Mouse (Mus musculus): ENCODE results near the gene Spz1.
A peak's percentile ranks its signal among the peaks of the same experiment; 100 is the strongest.
"Not testable (repeated sequence)": the region's sequence is repeated elsewhere in the genome, so short reads cannot be mapped to it uniquely, and the experiment has no call there.

Gene Spz1

GRCm38 (mm10) chr13:92576072-92576471 lies at the start of gene Spz1:
Spz1 (minus strand) TSS chr13:92576172.
- no peak for DNase-seq (ENCODE audit: low spot score in 2 of 2)

DNA sequence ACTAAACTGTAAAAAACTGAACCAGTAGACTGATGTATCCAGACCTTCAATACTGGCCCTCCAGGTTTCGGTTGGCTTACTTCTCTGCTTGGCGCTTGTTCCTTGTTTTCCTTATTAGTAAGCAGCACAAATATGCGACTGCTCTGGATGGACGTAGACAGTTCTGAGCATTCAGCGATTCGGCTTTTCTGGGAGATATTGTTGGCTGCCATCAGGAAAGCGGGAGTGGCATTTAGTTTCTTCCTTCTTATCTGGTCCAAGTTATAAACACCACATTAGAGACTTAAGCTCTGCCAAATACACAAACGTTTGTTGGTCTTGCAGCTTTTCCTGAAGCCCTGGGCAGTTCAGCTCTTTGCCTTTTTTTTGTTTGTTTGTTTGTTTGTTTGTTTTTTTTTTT lies 40.5 kb upstream of the Spz1 start:
- DNase-seq (ENCODE audit: low spot score in 2 of 2): no peak

- peak in 1 of 2 experiments; percentile 27 for DNase-seq (ENCODE audit: low spot score in 2 of 2)
Observed at GRCm38 (mm10) chr13:92615201-92615600, 39.2 kb upstream of the Spz1 start.

DNA sequence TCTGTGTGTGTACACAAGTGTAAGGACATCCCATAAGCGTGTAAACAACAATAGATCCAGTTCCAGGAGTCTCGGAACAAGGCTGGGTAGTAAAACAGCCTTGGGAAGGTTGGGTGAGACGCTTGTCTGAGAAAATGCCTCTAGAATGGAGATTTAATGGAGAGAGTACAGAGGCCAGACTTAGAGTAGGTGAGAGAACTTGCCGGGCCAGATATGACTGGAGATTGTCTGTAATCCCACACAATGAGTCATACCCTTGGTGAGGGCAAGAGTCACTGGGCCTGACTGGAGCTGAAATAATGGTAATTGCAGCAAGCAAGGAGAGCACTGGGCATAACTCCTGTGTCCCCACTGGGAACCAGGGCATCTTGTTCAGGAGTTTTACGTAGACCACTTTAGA lies 37.1 kb upstream of the Spz1 start:
- DNase-seq (ENCODE audit: low spot score in 2 of 2): no peak

- no peak for DNase-seq (ENCODE audit: low spot score in 2 of 2)
Observed at GRCm38 (mm10) chr13:92611917-92612316, 35.9 kb upstream of the Spz1 start.

DNA sequence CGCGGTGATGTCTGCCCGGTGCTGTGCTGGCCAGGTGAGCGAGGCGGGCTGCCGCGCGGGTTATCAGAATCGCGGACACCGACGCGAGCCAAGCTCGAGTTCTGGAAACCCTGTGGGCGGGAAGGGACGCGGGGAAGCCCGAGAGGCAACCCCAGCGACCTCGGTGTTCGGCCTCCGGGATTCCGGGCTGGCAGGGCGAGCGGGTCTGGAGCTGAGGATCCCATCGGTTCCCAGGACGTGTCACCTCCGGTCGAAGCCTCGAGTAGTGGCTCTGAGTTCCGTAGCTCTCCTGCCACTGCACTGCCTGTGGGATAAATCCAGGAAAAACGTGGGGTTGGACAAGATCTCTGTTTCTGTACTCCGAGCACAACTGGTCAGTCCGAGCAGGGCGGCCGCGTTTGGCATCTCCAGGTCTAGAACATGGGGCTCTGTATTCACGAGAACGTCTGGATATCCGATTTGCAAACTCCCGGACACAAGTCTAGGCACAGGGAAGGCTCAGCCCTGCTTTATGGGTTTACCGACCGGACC lies 35.3 kb upstream of the Spz1 start:
- DNase-seq (ENCODE audit: low spot score in 2 of 2): no peak

DNA sequence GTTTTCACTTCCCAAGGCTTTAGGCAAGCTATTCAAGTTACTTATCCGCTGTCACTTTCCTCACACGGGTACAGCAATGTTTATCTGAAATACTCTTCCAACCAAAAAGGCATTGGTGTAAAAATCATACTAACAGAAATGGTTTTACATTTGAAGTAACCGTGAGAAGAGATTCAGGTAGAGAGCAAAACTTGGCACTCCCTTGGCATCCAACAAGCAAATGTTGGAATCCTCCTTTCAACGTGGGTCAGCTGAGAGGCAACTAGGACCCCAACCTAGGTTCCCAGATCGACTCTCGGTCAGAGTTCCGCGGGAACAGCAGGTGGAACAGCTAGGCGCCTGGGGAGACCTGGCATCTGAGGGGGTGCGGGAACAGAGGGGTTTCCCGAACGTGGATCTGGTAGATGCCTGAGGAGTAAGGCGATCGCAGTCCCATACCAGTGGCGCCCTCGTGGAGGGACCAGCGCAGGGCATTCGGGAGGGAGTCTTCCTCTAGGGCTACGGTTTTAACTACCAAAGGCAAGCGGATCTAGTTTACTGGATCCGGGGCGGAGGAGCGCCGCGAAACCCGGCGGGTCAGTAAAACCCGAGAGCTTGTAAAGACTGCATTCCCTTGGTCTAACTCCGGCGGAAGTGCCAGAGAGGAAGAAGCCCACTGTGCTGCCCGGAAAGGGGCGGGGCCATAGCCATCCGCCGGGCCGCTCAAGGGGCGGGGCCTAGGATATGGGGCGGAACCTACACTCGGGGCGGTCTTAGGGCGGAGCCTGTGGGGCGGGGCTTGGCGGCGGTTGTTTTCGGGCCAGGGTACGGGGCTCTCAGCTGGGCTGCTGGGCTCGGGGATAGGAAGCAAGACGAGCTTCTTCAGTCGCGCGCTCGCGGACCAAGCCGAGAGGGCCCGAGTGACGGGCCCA lies 34.6 kb upstream of the Spz1 start, which contains the start of gene Serinc5:
Serinc5 (plus strand) TSS at position 781 of the 911 bp plus-strand sequence.
- DNase-seq (ENCODE audit: low spot score in 2 of 2): peak; percentile 91 to 94

- DNase-seq (ENCODE audit: low spot score in 2 of 2): no peak
Observed at GRCm38 (mm10) chr13:92609486-92610310, 33.7 kb upstream of the Spz1 start.

DNA sequence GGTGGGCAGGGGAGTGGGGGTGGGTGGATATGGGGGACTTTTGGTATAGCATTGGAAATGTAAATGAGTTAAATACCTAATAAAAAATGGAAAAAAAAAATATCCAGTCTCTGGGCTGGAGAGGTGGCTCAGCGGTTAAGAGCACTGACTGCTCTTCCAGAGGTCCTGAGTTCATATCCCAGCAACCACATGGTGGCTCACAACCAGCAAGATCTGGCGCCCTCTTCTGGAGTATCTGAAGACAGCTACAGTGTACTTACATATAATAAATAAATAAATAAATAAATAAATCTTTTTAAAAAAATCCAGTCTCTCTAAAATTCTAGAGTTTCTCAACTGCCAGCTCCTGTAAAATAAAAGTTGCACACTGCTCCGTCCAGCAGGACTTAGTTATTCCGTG lies 29.3 kb upstream of the Spz1 start:
- DNase-seq (ENCODE audit: low spot score in 2 of 2): not testable (repeated sequence)

GRCm38 (mm10) chr13:92595424-92595823 lies 19.5 kb upstream of the Spz1 start:
- no peak for DNase-seq (ENCODE audit: low spot score in 2 of 2)

GRCm38 (mm10) chr13:92594907-92595306 lies 18.9 kb upstream of the Spz1 start:
- DNase-seq (ENCODE audit: low spot score in 2 of 2): no peak

DNA sequence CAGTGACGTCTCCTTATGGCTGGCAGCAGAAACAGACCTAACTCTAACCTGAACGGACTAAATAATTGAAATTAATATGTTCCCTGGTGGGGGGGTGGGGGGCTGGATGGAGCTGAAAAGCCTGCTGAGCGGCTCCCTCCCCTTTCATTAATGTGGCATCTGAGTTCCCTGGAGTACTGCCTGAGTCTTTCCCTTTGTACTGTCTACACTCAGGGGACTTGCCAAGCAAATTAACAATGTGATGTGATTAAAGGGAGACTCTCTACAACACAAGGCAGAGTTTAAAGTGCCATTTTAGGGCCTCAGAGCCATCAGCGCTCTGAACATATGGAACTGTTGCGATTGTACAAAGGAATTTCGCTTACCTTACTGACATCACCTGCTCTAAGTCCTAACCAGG lies 18.5 kb upstream of the Spz1 start:
- DNase-seq (ENCODE audit: low spot score in 2 of 2): no peak

GRCm38 (mm10) chr13:92593731-92594396 lies 17.9 kb upstream of the Spz1 start:
- DNase-seq (ENCODE audit: low spot score in 2 of 2): no peak

- peak; percentile 36 to 57 for DNase-seq (ENCODE audit: low spot score in 2 of 2)
Observed at GRCm38 (mm10) chr13:92592786-92593635, 17.0 kb upstream of the Spz1 start.

GRCm38 (mm10) chr13:92592268-92592785 lies 16.4 kb upstream of the Spz1 start:
- DNase-seq (ENCODE audit: low spot score in 2 of 2): no peak

GRCm38 (mm10) chr13:92591225-92591624 lies 15.3 kb upstream of the Spz1 start:
- DNase-seq (ENCODE audit: low spot score in 2 of 2): no peak

GRCm38 (mm10) chr13:92589255-92589654 lies 13.3 kb upstream of the Spz1 start:
- DNase-seq (ENCODE audit: low spot score in 2 of 2): no peak

GRCm38 (mm10) chr13:92588704-92589103 lies 12.7 kb upstream of the Spz1 start:
- no peak for DNase-seq (ENCODE audit: low spot score in 2 of 2)

DNA sequence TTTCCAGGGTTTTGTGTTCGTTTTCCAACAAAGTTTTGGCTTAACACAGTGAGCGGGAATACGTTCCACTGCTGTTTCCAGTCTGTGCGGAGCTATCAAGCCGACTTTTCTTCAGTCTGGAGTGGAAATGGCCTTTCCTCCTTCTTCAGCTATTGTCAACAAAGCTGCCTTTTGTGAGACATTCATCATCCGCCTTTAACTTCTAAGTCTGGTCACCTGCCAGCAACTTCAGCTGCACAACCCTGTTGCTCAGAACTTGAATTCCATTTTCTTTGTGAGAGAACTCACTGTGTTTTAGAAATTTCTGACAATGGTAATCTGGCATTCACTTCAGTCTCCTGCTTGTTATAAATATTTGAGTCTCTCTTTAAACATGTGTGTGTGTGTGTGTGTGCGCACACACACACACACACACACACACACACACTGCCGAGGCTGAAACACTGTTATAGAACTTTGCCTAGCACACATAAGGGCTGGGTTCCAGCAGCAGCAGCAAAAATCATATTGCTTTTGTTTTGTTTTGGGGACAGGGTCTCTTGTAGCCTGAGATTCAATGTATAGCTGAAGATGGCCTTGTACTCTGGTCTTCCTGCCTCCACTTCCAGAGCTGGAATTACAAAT lies 8.2 kb upstream of the Spz1 start:
- no peak for DNase-seq (ENCODE audit: low spot score in 2 of 2)
